9 mouse cellular contexts compared by ENCODE assay signal in genomic region chr16:10399160-10399559, GRCm38 (mm10). TPM values are rescaled to one million over a fixed set of nuclear protein-coding genes. Genes with fewer than 3 reads are reported as not detected.
DNase-seq lines count a peak whose midpoint lies in the region; ATAC-seq and TF ChIP-seq lines count a peak whose summit lies in the region.
"Had no signal": no experiment of that assay in that cellular context is flagged by ENCODE, and none has a peak within 500 bp of the region (broad histone marks: within the 10 kb centered on the region; RNA-seq: fewer than 3 reads in every experiment).

No protein-coding gene starts in this region.

- no peaks in the 10 kb centered on the region; the same call in 1 of the 2 replicates for H3K27me3 ChIP-seq in limb, embryonic 14.5 days (ENCODE audit: control insufficient read depth, insufficient read depth, low read length)

- no peaks in the 10 kb centered on the region; the same call in 1 of the 2 replicates for H3K4me1 ChIP-seq in limb, embryonic 14.5 days (ENCODE audit: control insufficient read depth, insufficient read depth, low read length)

- no peak for TF ChIP-seq POLR2A in limb, embryonic 14.5 days (IDR thresholded peaks at IDR 0.05; ENCODE audit: borderline replicate concordance, extremely low read depth, insufficient read depth, insufficient read length)

- H3K9ac ChIP-seq in limb, embryonic 14.5 days (ENCODE audit: low read depth, low read length, severe bottlenecking), result no peak overlapping the region
- H3K9ac ChIP-seq: heart, embryonic 13.5 days had no signal

- 27% methylated on average over 7 of the region's 7 CpGs for WGBS in limb, embryonic 14.5 days

- H3K4me2 ChIP-seq in limb, embryonic 14.5 days (replicated peaks; ENCODE audit: low read depth, low read length, severe bottlenecking), result no peak overlapping the region
- H3K4me2 ChIP-seq: heart, embryonic 13.5 days had no signal

- H3K27ac ChIP-seq in limb, embryonic 14.5 days (replicated peaks; ENCODE audit: low read depth, low read length), result no peak overlapping the region
- H3K27ac ChIP-seq: heart, embryonic 13.5 days had no signal

- DNase-seq in 416B (ENCODE audit: low read depth) (peak; percentile 75), R1 (ENCODE audit: low read depth, low spot score) (peak; percentile 86)
- DNase-seq in cerebellum, adult 9-11 months, result peak; percentile 58
- peak; percentile 90 to 92 for DNase-seq in frontal cortex, postnatal 25 days (ENCODE audit: low spot score in 2 of 2)
- DNase-seq in kidney, adult 8-10 months, result peak; percentile 52 to 85
- peak; percentile 76 for DNase-seq in limb, embryonic 14.5 days (ENCODE audit: low spot score)
- peak; percentile 73 for DNase-seq in ovary, postnatal 10 days (ENCODE audit: low spot score)
- DNase-seq in thymus, postnatal 10 days (ENCODE audit: low spot score in 2 of 2), result peak; percentile 65 to 83

- no peaks in the 10 kb centered on the region for H3K9me3 ChIP-seq in limb, embryonic 14.5 days (ENCODE audit: control insufficient read depth, low read length)
- H3K9me3 ChIP-seq: heart, embryonic 13.5 days had no signal

- no peaks in the 10 kb centered on the region for H3K36me3 ChIP-seq in limb, embryonic 14.5 days (ENCODE audit: control insufficient read depth, insufficient read depth, low read length)
- H3K36me3 ChIP-seq: heart, embryonic 13.5 days had no signal

- no peak overlapping the region for H3K4me3 ChIP-seq in limb, embryonic 14.5 days (replicated peaks; ENCODE audit: low read length)
- H3K4me3 ChIP-seq: heart, embryonic 13.5 days had no signal

- ATAC-seq in limb, embryonic 14.5 days (ENCODE audit: low FRiP score, low read depth), result no peak

RNA-seq across cellular contexts. Expression of gene Tekt5, which starts 3.9 kb away (rescaled TPM):
- polyA plus RNA-seq in limb, embryonic 14.5 days (2012; rRNA removed), result 1.2 and 1.4 TPM in 2 replicates
- polyA plus RNA-seq in limb, embryonic 14.5 days (2014; fragmentation: Nextera tagmentation; extraction: Ambion mirVana), result 1.1 and 2.0 TPM in 2 replicates

RNA-seq across cellular contexts. Expression of gene Nubp1, which starts 12.6 kb away (rescaled TPM):
- 46.1 and 46.9 TPM in 2 replicates for polyA plus RNA-seq in limb, embryonic 14.5 days (2012; rRNA removed)
- 59.0 and 64.6 TPM in 2 replicates for polyA plus RNA-seq in limb, embryonic 14.5 days (2014; fragmentation: Nextera tagmentation; extraction: Ambion mirVana)

RNA-seq across cellular contexts. Expression of gene Tvp23a, which starts 48.0 kb away (rescaled TPM):
- polyA plus RNA-seq in limb, embryonic 14.5 days (2012; rRNA removed), result 17.7 and 20.7 TPM in 2 replicates
- polyA plus RNA-seq in limb, embryonic 14.5 days (2014; fragmentation: Nextera tagmentation; extraction: Ambion mirVana), result 14.0 and 17.1 TPM in 2 replicates
